Mouse (Mus musculus): ENCODE results near the gene Med1. TPM values are rescaled to one million over a fixed set of nuclear protein-coding genes. Genes with fewer than 3 reads are reported as not detected.

Med1 gene
- polyA plus RNA-seq, 1 experiment from 2014 or later: 46.3 TPM

GRCm38 (mm10) chr11:98145856-98146255 lies 47.2 kb downstream of the Med1 start:
- Histone ChIP-seq H3K27ac (ENCODE audit: poor library complexity, severe bottlenecking) (no peak overlapping the region), H3K4me3 (no peak overlapping the region), H3K27me3 (replicated peaks) (no peaks in the 10 kb centered on the region), H3K9me3 (replicated peaks) (no peaks in the 10 kb centered on the region), H3K4me2 (no peak overlapping the region), H3K4me1 (replicated peaks) (peaks cover 14% of the 10 kb centered on the region), H3K9ac (no peak overlapping the region), H3K36me3 (no peaks in the 10 kb centered on the region)
- ATAC-seq (ENCODE audit: insufficient number of reproducible peaks, low FRiP score): no peak
- 73% methylated on average over 7 of the region's 7 CpGs for WGBS

GRCm38 (mm10) chr11:98142545-98142944 lies 50.5 kb downstream of the Med1 start:
- Histone ChIP-seq H3K27ac (ENCODE audit: poor library complexity, severe bottlenecking) (no peak overlapping the region), H3K36me3 (no peaks in the 10 kb centered on the region), H3K27me3 (replicated peaks) (no peaks in the 10 kb centered on the region), H3K4me2 (no peak overlapping the region), H3K9ac (no peak overlapping the region), H3K4me3 (no peak overlapping the region), H3K9me3 (replicated peaks) (no peaks in the 10 kb centered on the region), H3K4me1 (replicated peaks) (peaks cover 13% of the 10 kb centered on the region)
- no peak for ATAC-seq (ENCODE audit: insufficient number of reproducible peaks, low FRiP score)
- whole genome bisulfite sequencing: 88% methylated on average over 2 of the region's 2 CpGs

DNA sequence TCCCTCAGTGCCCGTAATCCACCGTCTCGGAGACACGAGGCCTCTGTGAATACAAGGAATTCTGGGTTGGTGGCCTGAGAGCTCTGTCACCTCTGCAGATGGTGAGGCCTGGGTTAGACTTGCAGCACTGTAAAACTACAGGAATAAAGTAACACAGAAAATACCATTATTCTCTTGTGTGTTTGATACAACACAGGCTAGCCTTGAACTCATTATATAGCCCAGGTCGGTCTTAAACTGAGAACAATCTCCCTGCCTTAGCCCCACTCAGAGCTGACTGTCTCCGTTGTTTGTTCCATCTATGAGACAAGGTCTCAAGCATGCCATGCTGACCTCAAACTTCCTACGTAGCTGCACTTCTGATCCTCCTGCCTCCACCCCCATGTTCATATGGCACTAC lies 54.2 kb downstream of the Med1 start:
- no peak overlapping the region for H3K9ac ChIP-seq
- H3K4me1 ChIP-seq (replicated peaks): peaks cover 12% of the 10 kb centered on the region
- no peaks in the 10 kb centered on the region for H3K27me3 ChIP-seq (replicated peaks)
- no peak overlapping the region for H3K4me2 ChIP-seq
- H3K36me3 ChIP-seq: no peaks in the 10 kb centered on the region
- 67% methylated on average over 7 of the region's 7 CpGs for WGBS
- no peak overlapping the region for H3K4me3 ChIP-seq
- H3K9me3 ChIP-seq (replicated peaks): no peaks in the 10 kb centered on the region
- H3K27ac ChIP-seq (ENCODE audit: poor library complexity, severe bottlenecking): no peak overlapping the region; the same call in 1 of the 2 replicates
- ATAC-seq (ENCODE audit: insufficient number of reproducible peaks, low FRiP score): no peak

- Histone ChIP-seq H3K27ac (ENCODE audit: poor library complexity, severe bottlenecking) (no peak overlapping the region), H3K9ac (no peak overlapping the region), H3K9me3 (replicated peaks) (no peaks in the 10 kb centered on the region), H3K4me3 (no peak overlapping the region), H3K4me2 (no peak overlapping the region), H3K27me3 (replicated peaks) (no peaks in the 10 kb centered on the region), H3K36me3 (no peaks in the 10 kb centered on the region), H3K4me1 (replicated peaks) (peaks cover 12% of the 10 kb centered on the region)
- ATAC-seq (ENCODE audit: insufficient number of reproducible peaks, low FRiP score): no peak
- 86% methylated on average over 11 of the region's 11 CpGs for WGBS
Measured at GRCm38 (mm10) chr11:98137836-98138235, 55.3 kb downstream of the Med1 start.

DNA sequence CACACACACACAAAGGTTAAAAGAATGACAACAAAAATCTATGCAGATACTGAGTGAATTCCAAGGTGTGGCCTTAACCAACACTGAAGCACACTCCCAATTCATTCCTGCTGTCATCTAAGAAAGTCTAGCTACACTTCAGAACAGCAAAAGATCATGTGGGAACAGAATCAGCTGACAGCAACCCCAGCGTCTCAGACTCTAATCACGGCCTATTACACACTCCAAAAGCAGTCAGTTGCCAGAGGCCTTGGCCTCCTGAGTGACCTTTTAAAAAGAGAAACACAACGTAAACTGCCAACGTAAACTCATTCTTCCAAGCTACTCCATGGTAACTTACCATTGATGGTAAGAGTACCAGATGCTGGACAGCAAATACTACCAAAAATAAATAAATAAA lies 58.1 kb downstream of the Med1 start:
- Histone ChIP-seq H3K4me1 (replicated peaks) (peaks cover 12% of the 10 kb centered on the region), H3K4me2 (no peak overlapping the region), H3K27ac (ENCODE audit: poor library complexity, severe bottlenecking) (no peak overlapping the region), H3K27me3 (replicated peaks) (no peaks in the 10 kb centered on the region), H3K9me3 (replicated peaks) (no peaks in the 10 kb centered on the region), H3K4me3 (no peak overlapping the region), H3K9ac (no peak overlapping the region), H3K36me3 (no peaks in the 10 kb centered on the region)
- WGBS: 59% methylated on average over 4 of the region's 4 CpGs
- ATAC-seq (ENCODE audit: insufficient number of reproducible peaks, low FRiP score): no peak

GRCm38 (mm10) chr11:98123424-98123823 lies 69.7 kb downstream of the Med1 start:
- Histone ChIP-seq H3K9ac (no peak overlapping the region), H3K27ac (ENCODE audit: poor library complexity, severe bottlenecking) (no peak overlapping the region), H3K4me2 (no peak overlapping the region), H3K9me3 (replicated peaks) (no peaks in the 10 kb centered on the region), H3K27me3 (replicated peaks) (no peaks in the 10 kb centered on the region), H3K36me3 (peaks cover 38% of the 10 kb centered on the region), H3K4me1 (replicated peaks) (0 out of 2 replicates have a peak, but pooled peaks cover 2% of the 10 kb centered on the region), H3K4me3 (no peak overlapping the region)
- ATAC-seq (ENCODE audit: insufficient number of reproducible peaks, low FRiP score): no peak
- WGBS: 70% methylated on average over 5 of the region's 5 CpGs

DNA sequence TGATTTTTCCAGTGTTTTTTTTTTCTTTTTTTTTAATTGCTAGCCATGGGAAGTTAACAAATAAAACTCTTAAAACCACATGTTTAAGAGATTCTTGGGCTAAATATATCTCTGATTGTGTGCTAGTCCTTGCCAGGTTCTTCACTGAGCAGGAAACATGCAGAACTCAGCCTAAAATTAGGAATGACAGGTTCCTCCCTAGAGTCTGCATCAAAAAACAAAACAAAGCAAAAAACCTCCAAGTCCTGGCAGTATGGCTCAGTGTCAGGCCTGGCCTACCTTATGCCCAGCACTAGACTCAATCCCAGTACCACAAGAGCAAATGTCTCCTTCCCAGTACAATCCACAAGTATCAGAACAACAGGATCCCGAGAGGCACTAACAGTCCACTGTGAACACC lies 78.7 kb downstream of the Med1 start:
- 82% methylated on average over 1 of the region's 1 CpGs for WGBS
- Histone ChIP-seq H3K27ac (ENCODE audit: poor library complexity, severe bottlenecking) (no peak overlapping the region), H3K36me3 (peaks cover 37% of the 10 kb centered on the region), H3K9me3 (replicated peaks) (no peaks in the 10 kb centered on the region), H3K4me2 (no peak overlapping the region), H3K4me1 (replicated peaks) (no peaks in the 10 kb centered on the region), H3K27me3 (replicated peaks) (no peaks in the 10 kb centered on the region), H3K9ac (no peak overlapping the region), H3K4me3 (no peak overlapping the region)
- ATAC-seq (ENCODE audit: insufficient number of reproducible peaks, low FRiP score): no peak

GRCm38 (mm10) chr11:98113504-98113903 lies 79.6 kb downstream of the Med1 start:
- H3K4me2 ChIP-seq: no peak overlapping the region
- H3K4me3 ChIP-seq: no peak overlapping the region
- H3K36me3 ChIP-seq: peaks cover 46% of the 10 kb centered on the region
- no peaks in the 10 kb centered on the region for H3K27me3 ChIP-seq (replicated peaks)
- no peak overlapping the region for H3K9ac ChIP-seq
- no peak overlapping the region for H3K27ac ChIP-seq (ENCODE audit: poor library complexity, severe bottlenecking)
- no peaks in the 10 kb centered on the region for H3K4me1 ChIP-seq (replicated peaks)
- 59% methylated on average over 4 of the region's 4 CpGs for WGBS
- H3K9me3 ChIP-seq (replicated peaks): no peaks in the 10 kb centered on the region
- ATAC-seq (ENCODE audit: insufficient number of reproducible peaks, low FRiP score): no peak

GRCm38 (mm10) chr11:98109706-98110105 lies 83.4 kb downstream of the Med1 start:
- H3K27me3 ChIP-seq (replicated peaks): no peaks in the 10 kb centered on the region
- H3K4me3 ChIP-seq: no peak overlapping the region
- no peak overlapping the region for H3K4me2 ChIP-seq
- peaks cover 70% of the 10 kb centered on the region for H3K36me3 ChIP-seq
- no peaks in the 10 kb centered on the region for H3K4me1 ChIP-seq (replicated peaks)
- no peak overlapping the region for H3K27ac ChIP-seq (ENCODE audit: poor library complexity, severe bottlenecking)
- no peak for ATAC-seq (ENCODE audit: insufficient number of reproducible peaks, low FRiP score)
- H3K9ac ChIP-seq: no peak overlapping the region
- 89% methylated on average over 5 of the region's 5 CpGs for WGBS
- no peaks in the 10 kb centered on the region for H3K9me3 ChIP-seq (replicated peaks)

Small RNA genes within 50 kb of the gene (microRNA-seq; reads per million reads assigned to microRNA genes)
- not detected for gene Gm27399

Other genes starting within 250 kb of the Med1 start
- gene Plxdc1, start 206.8 kb downstream of the Med1 start, polyA plus RNA-seq (2016; fragmentation: Nextera tagmentation; extraction: Ambion mirVana): 0.31 TPM in 1 of 2 replicates, not detected in the other
- 3.4 and 3.9 TPM in 2 replicates for gene Arl5c, start 197.1 kb downstream of the Med1 start, polyA plus RNA-seq (2016; fragmentation: Nextera tagmentation; extraction: Ambion mirVana)
- gene Cacnb1, start 170.3 kb downstream of the Med1 start, polyA plus RNA-seq (2016; fragmentation: Nextera tagmentation; extraction: Ambion mirVana): 6.1 and 8.5 TPM in 2 replicates
- gene Rpl19, start 166.6 kb downstream of the Med1 start, polyA plus RNA-seq (2016; fragmentation: Nextera tagmentation; extraction: Ambion mirVana): 654 and 675 TPM in 2 replicates
- 0.47 and 0.63 TPM in 2 replicates for gene Stac2, start 139.8 kb downstream of the Med1 start, polyA plus RNA-seq (2016; fragmentation: Nextera tagmentation; extraction: Ambion mirVana)
- 13.3 and 14.8 TPM in 2 replicates for gene Fbxl20, start 42.9 kb downstream of the Med1 start, polyA plus RNA-seq (2016; fragmentation: Nextera tagmentation; extraction: Ambion mirVana)
- gene Cdk12, start 9.8 kb upstream of the Med1 start, polyA plus RNA-seq (2016; fragmentation: Nextera tagmentation; extraction: Ambion mirVana): 9.4 and 10.6 TPM in 2 replicates
- gene Neurod2, start 136.4 kb upstream of the Med1 start, polyA plus RNA-seq (2016; fragmentation: Nextera tagmentation; extraction: Ambion mirVana): not detected in 2 replicates
- gene Ppp1r1b, start 155.1 kb upstream of the Med1 start, polyA plus RNA-seq (2016; fragmentation: Nextera tagmentation; extraction: Ambion mirVana): 30.4 and 32.2 TPM in 2 replicates
- 45.2 and 47.6 TPM in 2 replicates for gene Stard3, start 165.1 kb upstream of the Med1 start, polyA plus RNA-seq (2016; fragmentation: Nextera tagmentation; extraction: Ambion mirVana)
- gene Tcap, start 190.5 kb upstream of the Med1 start, polyA plus RNA-seq (2016; fragmentation: Nextera tagmentation; extraction: Ambion mirVana): 143 and 152 TPM in 2 replicates
- gene Pnmt, start 193.2 kb upstream of the Med1 start, polyA plus RNA-seq (2016; fragmentation: Nextera tagmentation; extraction: Ambion mirVana): 1.7 and 2.0 TPM in 2 replicates
- gene Pgap3, start 207.2 kb upstream of the Med1 start, polyA plus RNA-seq (2016; fragmentation: Nextera tagmentation; extraction: Ambion mirVana): 20.0 and 20.6 TPM in 2 replicates
- 66.7 and 67.1 TPM in 2 replicates for gene Erbb2, start 219.2 kb upstream of the Med1 start, polyA plus RNA-seq (2016; fragmentation: Nextera tagmentation; extraction: Ambion mirVana)
- gene Mien1, start 245.7 kb upstream of the Med1 start, polyA plus RNA-seq (2016; fragmentation: Nextera tagmentation; extraction: Ambion mirVana): 102 and 104 TPM in 2 replicates

All from heart, embryonic 12.5 days (tissue).